Mouse (Mus musculus): ENCODE results near the gene Drap1. TPM values are rescaled to one million over a fixed set of nuclear protein-coding genes. Genes with fewer than 3 reads are reported as not detected.

Gene Drap1
- polyA plus RNA-seq, 1 experiment from 2014 or later = 220 TPM

DNA sequence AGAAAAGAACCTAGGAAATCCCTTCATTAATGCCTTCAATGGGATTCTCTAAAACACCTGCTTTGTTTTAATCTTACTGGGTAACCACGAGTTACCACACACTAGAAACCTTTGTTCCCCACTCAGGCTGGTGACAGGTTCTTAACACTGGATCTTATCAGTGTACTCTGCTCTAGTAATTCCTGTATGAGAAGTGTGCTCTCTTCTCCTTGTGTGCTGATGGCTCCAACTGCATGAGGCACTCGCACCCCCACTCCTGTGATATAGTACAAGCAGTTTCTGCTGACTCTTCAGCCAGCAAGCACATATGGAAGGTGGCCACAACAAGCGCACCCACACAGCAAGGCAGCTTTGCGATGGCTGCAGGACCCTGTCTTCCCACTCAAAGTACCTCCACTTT is 50.6 kb downstream of the Drap1 start:
- 66% methylated on average over 4 of the region's 4 CpGs for WGBS
- no peak overlapping the region for H3K4me2 ChIP-seq
- H3K36me3 ChIP-seq = peaks cover 48% of the 10 kb centered on the region

More for the DNA sequence above, 50.6 kb downstream of the Drap1 start:
- no peak for ATAC-seq (replicated peaks; ENCODE audit: insufficient number of reproducible peaks, insufficient read depth, low FRiP score, low read depth)
- Histone ChIP-seq H3K27me3 (no peaks in the 10 kb centered on the region), H3K9me3 (replicated peaks) (no peaks in the 10 kb centered on the region), H3K27ac (no peak overlapping the region), H3K4me1 (replicated peaks) (no peaks in the 10 kb centered on the region), H3K9ac (no peak overlapping the region), H3K4me3 (no peak overlapping the region)

Other genes starting within 250 kb of the Drap1 start
- gene Pacs1, start 151.9 kb downstream of the Drap1 start, polyA plus RNA-seq (2015; fragmentation: Nextera tagmentation; extraction: Ambion mirVana) = 15.1 and 21.6 TPM in 2 replicates
- 195 and 216 TPM in 2 replicates for gene Sf3b2, start 129.5 kb downstream of the Drap1 start, polyA plus RNA-seq (2015; fragmentation: Nextera tagmentation; extraction: Ambion mirVana)
- 7.3 and 7.7 TPM in 2 replicates for gene Gal3st3, start 126.6 kb downstream of the Drap1 start, polyA plus RNA-seq (2015; fragmentation: Nextera tagmentation; extraction: Ambion mirVana)
- not detected in 2 replicates for gene Catsper1, start 89.2 kb downstream of the Drap1 start, polyA plus RNA-seq (2015; fragmentation: Nextera tagmentation; extraction: Ambion mirVana)
- gene Cst6, start 75.4 kb downstream of the Drap1 start, polyA plus RNA-seq (2015; fragmentation: Nextera tagmentation; extraction: Ambion mirVana) = 0.87 and 1.4 TPM in 2 replicates
- 35.3 and 45.7 TPM in 2 replicates for gene Eif1ad, start 58.2 kb downstream of the Drap1 start, polyA plus RNA-seq (2015; fragmentation: Nextera tagmentation; extraction: Ambion mirVana)
- 405 and 409 TPM in 2 replicates for gene Banf1, start 57.8 kb downstream of the Drap1 start, polyA plus RNA-seq (2015; fragmentation: Nextera tagmentation; extraction: Ambion mirVana)
- 34.3 and 47.0 TPM in 2 replicates for gene Sart1, start 36.3 kb downstream of the Drap1 start, polyA plus RNA-seq (2015; fragmentation: Nextera tagmentation; extraction: Ambion mirVana)
- gene Tsga10ip, start 22.5 kb downstream of the Drap1 start, polyA plus RNA-seq (2015; fragmentation: Nextera tagmentation; extraction: Ambion mirVana) = 2.0 TPM in 2 replicates
- gene AI837181, start 165 bp upstream of the Drap1 start, polyA plus RNA-seq (2015; fragmentation: Nextera tagmentation; extraction: Ambion mirVana) = 34.8 and 46.9 TPM in 2 replicates
- not detected in 2 replicates for gene Fosl1, start 22.6 kb upstream of the Drap1 start, polyA plus RNA-seq (2015; fragmentation: Nextera tagmentation; extraction: Ambion mirVana)
- gene Ccdc85b, start 32.9 kb upstream of the Drap1 start, polyA plus RNA-seq (2015; fragmentation: Nextera tagmentation; extraction: Ambion mirVana) = 9.0 and 9.9 TPM in 2 replicates
- gene Fibp, start 35.6 kb upstream of the Drap1 start, polyA plus RNA-seq (2015; fragmentation: Nextera tagmentation; extraction: Ambion mirVana) = 97.9 and 106 TPM in 2 replicates
- gene Ctsw, start 43.5 kb upstream of the Drap1 start, polyA plus RNA-seq (2015; fragmentation: Nextera tagmentation; extraction: Ambion mirVana) = 1.4 and 3.5 TPM in 2 replicates
- gene Efemp2, start 49.0 kb upstream of the Drap1 start, polyA plus RNA-seq (2015; fragmentation: Nextera tagmentation; extraction: Ambion mirVana) = 65.6 and 95.4 TPM in 2 replicates
- gene Mus81, start 63.4 kb upstream of the Drap1 start, polyA plus RNA-seq (2015; fragmentation: Nextera tagmentation; extraction: Ambion mirVana) = 33.8 and 48.7 TPM in 2 replicates
- 1,578 and 1,766 TPM in 2 replicates for gene Cfl1, start 65.5 kb upstream of the Drap1 start, polyA plus RNA-seq (2015; fragmentation: Nextera tagmentation; extraction: Ambion mirVana)
- 0.14 and 0.16 TPM in 2 replicates for gene 1700020D05Rik, start 78.8 kb upstream of the Drap1 start, polyA plus RNA-seq (2015; fragmentation: Nextera tagmentation; extraction: Ambion mirVana)
- 15.8 and 17.6 TPM in 2 replicates for gene Snx32, start 85.6 kb upstream of the Drap1 start, polyA plus RNA-seq (2015; fragmentation: Nextera tagmentation; extraction: Ambion mirVana)
- gene Ovol1, start 135.7 kb upstream of the Drap1 start, polyA plus RNA-seq (2015; fragmentation: Nextera tagmentation; extraction: Ambion mirVana) = 0.25 and 0.87 TPM in 2 replicates
- gene Ap5b1, start 143.0 kb upstream of the Drap1 start, polyA plus RNA-seq (2015; fragmentation: Nextera tagmentation; extraction: Ambion mirVana) = 2.0 and 4.5 TPM in 2 replicates
- gene Rnaseh2c, start 176.9 kb upstream of the Drap1 start, polyA plus RNA-seq (2015; fragmentation: Nextera tagmentation; extraction: Ambion mirVana) = 89.7 and 96.1 TPM in 2 replicates
- 29.6 and 35.3 TPM in 2 replicates for gene Kat5, start 185.3 kb upstream of the Drap1 start, polyA plus RNA-seq (2015; fragmentation: Nextera tagmentation; extraction: Ambion mirVana)
- 33.2 and 46.7 TPM in 2 replicates for gene Rela, start 212.5 kb upstream of the Drap1 start, polyA plus RNA-seq (2015; fragmentation: Nextera tagmentation; extraction: Ambion mirVana)
- 20.6 and 33.5 TPM in 2 replicates for gene Sipa1, start 238.7 kb upstream of the Drap1 start, polyA plus RNA-seq (2015; fragmentation: Nextera tagmentation; extraction: Ambion mirVana)

Data from heart, embryonic 15.5 days (tissue).